Mouse (Mus musculus) heart, embryonic 16.5 days (tissue): ENCODE data around the gene Lce1j. TPM values are rescaled to one million over a fixed set of nuclear protein-coding genes. Genes with fewer than 3 reads are reported as not detected.

Source experiments
- ATAC-seq: fragments of 200-750 bp; cut with Nextera tagmentation; replicated peaks from 2 replicates; pipeline ENCODE4 v1.8.0; 2017; ENCODE audit warnings: moderate number of reproducible peaks; ENCODE audit not compliant: insufficient read depth, low FRiP score; ENCODE audit errors: extremely low read depth
- H3K27ac ChIP-seq: fragments of 300-500 bp; sonication (generic); 2 replicates; pipeline ENCODE4 v1.5.1; 2014; ENCODE audit warnings: mild to moderate bottlenecking, low read length, control low read depth, moderate library complexity
- H3K27me3 ChIP-seq: fragments of 300-500 bp; sonication (generic); 2 replicates; pipeline ENCODE4 v1.6.1; 2014; ENCODE audit warnings: low read length, mixed read lengths; ENCODE audit not compliant: control insufficient read depth, insufficient read depth
- H3K36me3 ChIP-seq: fragments of 300-500 bp; sonication (generic); 2 replicates; pipeline ENCODE4 v1.6.1; 2014; ENCODE audit not compliant: control insufficient read depth, insufficient read depth
- H3K4me1 ChIP-seq: fragments of 300-500 bp; sonication (generic); 2 replicates; pipeline ENCODE4 v1.6.1; 2014; ENCODE audit warnings: low read length, mixed read lengths; ENCODE audit not compliant: control insufficient read depth, insufficient read depth
- H3K4me2 ChIP-seq: fragments of 300-500 bp; sonication (generic); 2 replicates; pipeline ENCODE4 v1.6.1; 2014; ENCODE audit warnings: low read depth, mild to moderate bottlenecking, control low read depth, low read length
- H3K4me3 ChIP-seq: fragments of 300-500 bp; sonication (generic); 2 replicates; pipeline ENCODE4 v1.5.1; 2014; ENCODE audit warnings: mild to moderate bottlenecking, control low read depth, low read length
- H3K9ac ChIP-seq: fragments of 300-500 bp; sonication (generic); 2 replicates; pipeline ENCODE4 v1.6.1; 2014; ENCODE audit warnings: low read length, control low read depth
- H3K9me3 ChIP-seq: fragments of 300-500 bp; sonication (generic); replicated peaks from 2 replicates; pipeline ENCODE4 v1.6.1; 2016; ENCODE audit warnings: low read length; ENCODE audit not compliant: control insufficient read depth
- WGBS: fragments of 180-500 bp; shearing (Covaris S2); extraction: QIAGEN DNeasy Blood & Tissue Kit; methylation state at CpG from one replicate; pipeline ENCODE4 v1.1.7; 2014; 5-methylcytosine and 5-hydroxymethylcytosine counted together
- polyA plus RNA-seq: library from polyadenylated mRNA; unstranded; fragments of >200 nt; fragmentation: Nextera tagmentation; extraction: Ambion mirVana; gene quantifications from 2 replicates; pipeline ENCODE4 v1.2.1, GENCODE M21; 2015

The Lce1j gene
- polyA plus RNA-seq, 1 experiment from 2014 or later, result not detected

GRCm38 (mm10) chr3:92753197-92753596 lies 37.1 kb downstream of the Lce1j start:
- Histone ChIP-seq H3K4me3 (no peak overlapping the region), H3K9me3 (no peaks in the 10 kb centered on the region), H3K4me2 (no peak overlapping the region), H3K9ac (no peak overlapping the region), H3K27me3 (no peaks in the 10 kb centered on the region), H3K4me1 (no peaks in the 10 kb centered on the region), H3K36me3 (no peaks in the 10 kb centered on the region), H3K27ac (no peak overlapping the region)
- WGBS, result 34% methylated on average over 3 of the region's 3 CpGs
- no peak for ATAC-seq

GRCm38 (mm10) chr3:92752238-92752637 lies 38.1 kb downstream of the Lce1j start, which contains the start of gene Lce1g:
TSS of gene Lce1g (minus strand) at chr3:92752338.
- no peak within 1 kb of the TSS for H3K4me2 ChIP-seq
- H3K9me3 ChIP-seq, result no peaks in the 10 kb centered on the region
- no peaks in the 10 kb centered on the region for H3K27me3 ChIP-seq
- no peaks in the 10 kb centered on the region for H3K36me3 ChIP-seq
- 71% methylated on average over 1 of the region's 1 CpGs for WGBS
- no peak within 1 kb of the TSS for H3K27ac ChIP-seq
- H3K4me1 ChIP-seq, result no peaks in the 10 kb centered on the region
- H3K9ac ChIP-seq, result no peak within 1 kb of the TSS
- ATAC-seq, result no peak
- no peak within 1 kb of the TSS for H3K4me3 ChIP-seq

DNA sequence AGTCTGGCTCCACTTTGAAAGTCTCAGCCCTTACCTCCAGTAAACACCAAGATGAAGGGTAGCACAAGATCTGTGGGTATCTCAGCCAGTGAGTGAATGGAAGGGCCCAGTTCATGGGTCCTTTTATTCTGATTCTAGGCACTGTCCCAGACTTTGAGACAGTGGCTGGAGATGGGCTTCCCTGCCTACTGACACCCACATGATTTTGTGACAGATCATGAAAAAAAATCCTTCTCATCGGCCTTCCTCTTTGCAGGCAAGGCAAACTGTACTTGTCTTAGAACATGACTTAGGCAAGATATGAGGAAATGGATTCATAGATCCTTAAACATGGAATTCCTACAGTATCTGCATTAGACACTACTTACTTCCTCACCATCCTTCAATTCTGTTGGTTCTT lies 51.3 kb downstream of the Lce1j start, which contains the start of gene Gm38119:
TSS of gene Gm38119 (minus strand) at position 101 of the 400 bp plus-strand sequence.
- Histone ChIP-seq H3K27me3 (no peaks in the 10 kb centered on the region), H3K27ac (no peak within 1 kb of the TSS), H3K9ac (no peak within 1 kb of the TSS), H3K4me1 (no peaks in the 10 kb centered on the region), H3K4me3 (no peak within 1 kb of the TSS), H3K9me3 (no peaks in the 10 kb centered on the region), H3K36me3 (no peaks in the 10 kb centered on the region), H3K4me2 (no peak within 1 kb of the TSS)
- WGBS, result 63% methylated on average over 1 of the region's 1 CpGs
- no peak for ATAC-seq

Other genes with a start within 250 kb of the Lce1j start
- gene Ivl, start 216.8 kb downstream of the Lce1j start, polyA plus RNA-seq, result 0.14 TPM in 1 of 2 replicates, not detected in the other
- not detected in 2 replicates for gene Smcp, start 201.5 kb downstream of the Lce1j start, polyA plus RNA-seq
- not detected in 2 replicates for gene 2210017I01Rik, start 183.0 kb downstream of the Lce1j start, polyA plus RNA-seq
- not detected in 2 replicates for gene Lce6a, start 168.9 kb downstream of the Lce1j start, polyA plus RNA-seq
- not detected in 2 replicates for gene Lce1a1, start 142.2 kb downstream of the Lce1j start, polyA plus RNA-seq
- not detected in 2 replicates for gene Lce1b, start 133.6 kb downstream of the Lce1j start, polyA plus RNA-seq
- not detected in 2 replicates for gene Lce1a2, start 120.2 kb downstream of the Lce1j start, polyA plus RNA-seq
- not detected in 2 replicates for gene Lce1c, start 111.3 kb downstream of the Lce1j start, polyA plus RNA-seq
- gene Lce1d, start 103.3 kb downstream of the Lce1j start, polyA plus RNA-seq, result not detected in 2 replicates
- gene Lce1e, start 81.4 kb downstream of the Lce1j start, polyA plus RNA-seq, result not detected in 2 replicates
- not detected in 2 replicates for gene Lce1f, start 70.2 kb downstream of the Lce1j start, polyA plus RNA-seq
- gene Gm38119, start 51.4 kb downstream of the Lce1j start, polyA plus RNA-seq, result not detected in 2 replicates
- 0.16 TPM in 1 of 2 replicates, not detected in the other for gene Lce1g, start 38.2 kb downstream of the Lce1j start, polyA plus RNA-seq
- gene Lce1h, start 25.4 kb downstream of the Lce1j start, polyA plus RNA-seq, result not detected in 2 replicates
- not detected in 2 replicates for gene Lce1i, start 11.6 kb downstream of the Lce1j start, polyA plus RNA-seq
- not detected in 2 replicates for gene Lce1k, start 17.4 kb upstream of the Lce1j start, polyA plus RNA-seq
- gene Kprp, start 36.7 kb upstream of the Lce1j start, polyA plus RNA-seq, result 0.08 TPM in 1 of 2 replicates, not detected in the other
- not detected in 2 replicates for gene Lce1l, start 60.8 kb upstream of the Lce1j start, polyA plus RNA-seq
- not detected in 2 replicates for gene 2310050C09Rik, start 79.7 kb upstream of the Lce1j start, polyA plus RNA-seq
- not detected in 2 replicates for gene Lce3a, start 135.7 kb upstream of the Lce1j start, polyA plus RNA-seq
- not detected in 2 replicates for gene Lce3b, start 142.5 kb upstream of the Lce1j start, polyA plus RNA-seq
- gene Lce3c, start 154.0 kb upstream of the Lce1j start, polyA plus RNA-seq, result not detected in 2 replicates
- not detected in 2 replicates for gene Lce3d, start 166.9 kb upstream of the Lce1j start, polyA plus RNA-seq
- not detected in 2 replicates for gene Lce3e, start 176.5 kb upstream of the Lce1j start, polyA plus RNA-seq
- not detected in 2 replicates for gene Lce3f, start 201.7 kb upstream of the Lce1j start, polyA plus RNA-seq
- gene Crct1, start 225.2 kb upstream of the Lce1j start, polyA plus RNA-seq, result 0.28 TPM in 1 of 2 replicates, not detected in the other
- gene Lce1m, start 228.5 kb upstream of the Lce1j start, polyA plus RNA-seq, result not detected in 2 replicates